Mouse (Mus musculus): ENCODE data around the gene Ccdc153.

DNA sequence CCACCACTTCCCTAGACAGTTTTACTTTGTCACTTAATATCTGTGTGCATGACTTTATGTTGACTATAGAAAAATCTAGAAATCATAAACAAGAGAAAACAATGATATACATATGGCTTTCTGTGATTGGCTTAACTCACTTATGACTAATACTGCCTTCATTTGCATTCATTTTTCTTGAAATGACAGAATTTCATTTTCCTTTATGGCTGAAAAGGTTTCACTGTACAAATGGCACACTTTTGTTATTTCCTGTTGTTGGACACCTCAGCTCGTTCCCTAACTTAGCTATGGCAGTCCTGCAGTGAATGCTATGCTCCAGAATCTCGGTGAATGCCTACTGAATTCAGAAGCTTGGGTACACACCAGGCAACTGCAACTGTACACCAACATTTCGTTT, 48.2 kb upstream of the Ccdc153 start:
- TF ChIP-seq CTCF (conservative IDR thresholded peaks at IDR 0.05; ENCODE audit: insufficient read depth, insufficient read length, low read depth, low read length) (no peak), POLR2A (IDR thresholded peaks at IDR 0.05; ENCODE audit: low read depth, low read length) (no peak)
